Mouse (Mus musculus) heart, adult 11 months (tissue): Measurements from ENCODE around the gene Kank1.
"Not testable (repeated sequence)": the region's sequence is repeated elsewhere in the genome, so short reads cannot be mapped to it uniquely, and the experiment has no call there.

ENCODE experiments used
- DNase-seq: peaks from one replicate; pipeline ENCODE4 v3.0.0; 2022

The Kank1 gene

DNA sequence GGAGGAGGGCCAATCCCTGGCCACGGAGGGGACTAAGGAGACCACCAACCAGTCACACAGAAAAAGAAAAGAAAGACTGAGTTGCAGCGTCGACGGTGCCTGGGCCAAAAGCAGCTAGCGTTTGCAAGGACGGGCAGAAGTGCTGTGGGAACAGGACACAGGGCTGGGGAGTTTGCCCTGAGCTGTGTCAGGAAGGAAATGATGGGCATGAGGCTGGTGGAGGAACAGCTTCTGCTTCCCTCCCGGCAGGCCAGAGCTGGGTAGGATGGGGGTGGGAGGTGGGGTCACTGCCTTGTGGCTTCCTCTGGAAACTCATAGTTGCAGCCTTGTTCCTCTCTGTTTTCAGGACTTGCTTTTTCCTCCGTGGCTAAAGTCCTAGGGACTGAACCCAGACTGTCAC lies 209.1 kb downstream of the Kank1 start:
- peak; percentile 82 for DNase-seq

DNA sequence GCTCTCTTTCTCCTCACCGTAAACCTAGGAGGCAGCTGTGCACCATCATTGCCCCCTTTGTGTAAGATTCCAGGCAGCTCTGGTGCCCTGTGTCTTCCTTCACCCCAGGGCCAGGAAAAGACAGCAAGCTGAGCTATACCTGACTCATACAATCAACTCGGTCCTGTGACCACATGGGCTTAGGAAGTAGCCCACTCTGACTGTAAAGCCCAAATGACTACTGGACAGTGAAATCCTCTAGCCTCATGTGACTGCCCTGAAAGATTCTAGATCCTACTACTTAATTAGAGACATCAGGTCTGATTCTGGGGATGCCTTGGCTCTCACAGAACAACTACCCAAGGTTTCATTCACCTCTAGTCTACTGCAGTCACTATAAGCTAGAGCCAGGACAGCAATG lies 209.9 kb downstream of the Kank1 start:
- DNase-seq: peak; percentile 64

DNA sequence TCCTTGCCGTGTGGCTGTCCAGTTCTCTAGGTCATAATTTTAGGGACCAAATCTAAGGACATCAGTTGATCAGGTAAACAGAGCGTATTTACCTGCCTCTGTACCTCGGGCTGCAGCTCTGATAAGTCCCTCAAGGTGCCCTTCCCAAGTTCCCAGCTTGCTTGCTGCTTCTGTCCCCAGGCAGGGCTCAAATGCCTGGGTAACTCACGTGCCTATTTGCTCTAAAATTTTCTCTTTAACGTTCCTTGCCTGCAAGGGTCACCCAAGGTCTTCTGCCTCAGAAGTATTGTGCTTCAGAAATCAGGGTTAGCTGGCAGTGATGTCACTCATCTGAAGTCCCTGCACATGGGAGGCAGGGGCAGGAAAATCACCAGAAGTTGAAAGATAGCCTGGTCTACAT lies 210.6 kb downstream of the Kank1 start:
- DNase-seq: peak; percentile 83

DNA sequence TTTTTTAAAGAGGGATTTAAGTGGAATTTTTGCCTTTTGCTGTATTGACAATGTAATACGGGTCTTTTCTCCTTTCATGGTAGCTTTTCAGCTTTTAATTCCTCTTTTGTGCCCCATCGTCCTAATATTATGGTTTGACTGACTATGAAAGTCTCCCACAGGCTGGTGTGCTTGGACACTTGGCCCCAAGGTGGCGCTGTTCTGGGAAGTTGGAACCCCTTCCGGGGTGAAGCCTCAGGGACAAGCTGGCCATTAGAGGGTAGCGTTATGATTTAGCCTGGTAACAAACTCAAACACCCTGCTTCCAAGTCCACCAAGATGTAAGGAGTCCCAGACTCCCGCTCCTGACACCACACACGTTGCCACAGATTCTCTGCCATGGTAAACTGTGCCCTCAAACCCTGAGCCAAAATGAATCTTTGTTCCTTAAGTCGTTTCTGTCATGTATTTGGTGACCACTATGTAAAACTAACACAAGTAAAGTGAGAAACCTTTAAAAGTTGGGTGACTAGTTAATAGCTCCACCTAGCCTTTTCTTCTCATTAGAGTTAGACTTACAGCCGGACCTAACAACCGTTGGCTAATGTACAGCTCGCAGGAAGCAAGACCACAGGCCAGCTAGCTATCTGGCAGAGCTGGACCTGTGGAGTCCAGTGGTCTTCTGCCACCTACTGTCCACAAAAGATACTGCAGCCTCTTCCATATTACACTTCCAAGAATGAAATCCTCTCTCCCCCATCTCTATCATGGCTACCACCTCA lies 214.3 kb downstream of the Kank1 start:
- peak; percentile 94 for DNase-seq

DNA sequence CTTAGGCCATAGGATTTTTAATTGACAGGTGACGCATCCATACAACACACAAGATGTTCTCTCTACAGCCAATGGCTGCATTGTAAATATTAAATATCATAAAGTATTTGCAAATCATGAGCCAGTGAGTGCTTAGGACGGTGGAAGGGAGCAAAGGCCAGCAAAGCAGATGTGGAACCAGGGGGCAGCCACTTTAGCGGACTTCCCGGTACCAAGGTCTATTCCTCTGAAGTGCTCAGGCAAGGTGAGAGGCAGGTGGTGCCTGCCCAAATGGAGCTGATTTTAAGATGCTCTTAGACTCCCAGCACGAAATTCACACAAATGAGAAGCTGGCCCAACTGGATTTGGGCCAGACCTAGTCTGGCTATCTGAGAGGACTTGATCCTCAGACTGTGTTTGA lies 216.4 kb downstream of the Kank1 start:
- peak; percentile 86 for DNase-seq

DNA sequence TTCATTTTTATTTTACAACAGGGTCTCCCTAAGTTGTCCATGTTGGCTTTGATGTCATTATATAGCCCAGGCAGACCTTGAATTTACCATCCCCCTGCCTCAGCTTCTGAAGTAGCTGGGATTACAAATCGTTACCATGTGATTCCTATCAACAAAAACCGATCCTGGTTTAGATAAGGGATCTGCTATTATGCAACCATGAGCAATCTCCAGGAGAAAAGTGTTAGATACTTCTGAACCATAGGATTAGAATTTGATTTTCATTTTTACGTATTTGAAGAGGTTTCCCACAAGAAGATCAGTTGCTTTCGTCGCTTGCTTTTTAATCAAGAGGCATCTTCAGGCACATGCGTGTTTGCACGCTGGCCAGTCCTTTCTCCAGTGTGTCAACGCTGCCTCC lies 224.0 kb downstream of the Kank1 start:
- no peak for DNase-seq

DNA sequence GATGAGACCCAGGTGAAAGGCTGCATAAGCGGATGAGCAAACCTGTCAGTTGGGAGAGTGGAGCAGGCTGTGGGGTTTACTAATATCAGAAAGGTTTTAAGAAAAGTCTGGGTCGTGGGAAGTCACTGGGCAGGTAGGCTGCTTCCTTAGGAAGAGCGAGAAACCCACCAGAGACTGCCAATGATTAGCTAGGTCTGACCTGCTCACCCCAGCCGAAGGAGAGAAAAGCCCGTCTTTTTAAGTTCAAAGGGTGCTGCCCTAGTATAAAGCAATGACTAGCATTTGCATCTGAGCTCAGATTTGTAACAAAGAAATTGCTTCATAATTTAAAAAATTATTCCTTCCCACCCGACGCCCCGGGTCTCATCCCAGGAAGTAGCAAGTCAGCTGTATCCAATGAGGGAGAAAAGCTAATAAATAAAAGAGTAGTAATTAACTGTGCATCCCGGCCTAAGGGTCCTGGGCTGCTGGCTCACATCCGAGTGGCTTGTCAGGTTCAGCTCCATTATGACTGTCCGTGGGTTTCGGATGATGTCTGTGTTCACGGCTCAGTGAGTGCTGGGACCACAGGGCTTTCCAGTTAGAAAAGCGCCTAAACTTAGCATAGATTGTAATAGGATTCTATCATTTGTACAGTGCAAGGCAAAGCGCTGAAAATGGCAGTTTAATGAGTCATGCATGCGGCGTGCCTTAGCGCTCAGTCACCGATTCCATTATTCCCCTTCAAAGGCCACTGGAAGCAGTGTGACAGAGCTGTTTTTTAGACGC lies 225.0 kb downstream of the Kank1 start:
- peak; percentile 61 for DNase-seq

DNA sequence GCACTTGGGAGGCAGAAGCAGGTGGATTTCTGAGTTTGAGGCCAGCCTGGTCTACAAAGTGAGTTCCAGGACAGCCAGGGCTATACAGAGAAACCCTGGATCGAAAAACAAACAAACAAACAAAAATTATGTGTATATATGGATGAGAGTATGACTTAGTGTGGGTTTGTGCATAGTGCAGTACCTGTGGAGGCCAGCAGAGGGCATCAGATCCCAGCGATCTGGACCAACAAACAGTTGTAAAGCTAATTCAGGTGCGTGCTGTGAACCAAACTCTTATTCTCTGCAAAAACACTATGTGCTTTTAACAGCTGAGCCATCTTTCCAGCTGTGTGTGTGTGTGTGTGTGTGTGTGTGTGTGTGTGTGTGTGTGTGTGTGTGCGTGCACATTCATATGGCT lies 239.0 kb downstream of the Kank1 start:
- not testable (repeated sequence) for DNase-seq

DNA sequence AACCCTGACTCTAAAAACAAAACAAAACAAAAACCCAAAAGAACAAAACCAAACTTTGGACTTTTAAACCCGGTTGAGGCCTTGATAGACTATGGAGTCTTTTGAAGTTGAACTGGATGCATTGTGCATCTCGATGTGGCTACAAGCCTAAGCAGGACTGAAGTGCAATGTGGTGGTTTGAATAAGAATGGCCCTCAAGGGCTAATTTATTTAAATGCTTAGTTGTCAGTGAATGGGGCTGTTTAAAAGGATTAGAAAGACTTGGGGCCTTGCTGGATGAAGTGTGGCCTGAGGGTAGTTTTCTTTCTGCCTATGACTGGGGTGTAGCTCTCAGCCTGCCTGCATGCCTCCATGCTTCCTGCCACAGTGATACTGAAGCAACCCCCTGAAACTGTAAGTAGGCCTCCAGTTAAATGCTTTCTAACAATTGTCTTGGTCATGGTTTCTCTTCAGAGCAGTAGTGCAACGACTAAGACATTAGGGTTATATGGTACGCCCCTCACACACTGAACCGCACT lies 242.4 kb downstream of the Kank1 start:
- no peak for DNase-seq

DNA sequence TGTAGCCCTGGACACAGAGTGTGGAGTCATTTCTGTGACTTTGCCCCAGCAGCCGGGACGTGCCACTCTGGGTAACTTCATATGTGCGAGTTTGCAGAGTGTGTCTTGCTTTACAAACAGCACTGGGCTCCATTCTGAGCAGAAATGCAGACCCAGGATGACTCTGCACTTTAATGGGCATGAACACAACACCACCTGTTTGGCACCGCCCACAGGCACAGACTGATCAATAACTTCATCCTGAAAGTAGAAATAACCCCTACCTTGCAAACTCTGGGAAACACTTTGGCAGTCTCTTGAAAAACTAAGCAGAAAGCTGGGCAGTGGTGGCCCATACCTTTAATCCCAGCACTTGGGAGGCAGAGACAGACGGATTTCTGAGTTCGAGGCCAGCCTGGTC lies 244.0 kb downstream of the Kank1 start:
- DNase-seq: peak; percentile 69
